15 mouse cellular contexts compared by ENCODE assay signal in the genomic region with DNA sequence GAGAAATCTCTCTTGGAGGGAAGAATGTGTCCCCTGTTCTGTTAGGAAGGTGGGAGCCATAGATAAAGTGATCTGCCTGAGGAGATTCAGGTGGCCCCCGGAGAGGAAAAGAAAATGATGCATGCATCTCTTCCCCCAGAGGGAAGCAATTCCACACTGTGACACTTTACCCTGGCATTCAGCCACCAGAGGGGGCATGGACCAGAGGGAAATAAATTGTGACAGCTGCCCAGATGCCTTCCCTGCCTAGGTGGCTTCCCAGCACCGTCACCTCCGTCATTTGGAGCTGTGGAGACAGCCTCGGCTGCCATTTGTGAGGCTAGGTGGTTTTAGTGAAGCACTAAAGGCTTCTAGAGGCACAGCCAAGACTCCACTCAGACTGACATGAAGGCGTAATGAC.
A peak's percentile ranks its signal among the peaks of the same experiment; 100 is the strongest.
DNase-seq lines count a peak whose midpoint lies in the region; ATAC-seq and TF ChIP-seq lines count a peak whose summit lies in the region.
"Had no signal": no experiment of that assay in that cellular context is flagged by ENCODE, and none has a peak within 500 bp of the region (broad histone marks: within the 10 kb centered on the region; RNA-seq: fewer than 3 reads in every experiment).

No protein-coding gene starts in this region.

- no peak for ATAC-seq in hindbrain, embryonic 12.5 days (ENCODE audit: low FRiP score)
- no peak for ATAC-seq in hindbrain, embryonic 16.5 days
- ATAC-seq in lung, postnatal 0 days: no peak
- ATAC-seq in Patski: no peak

- peak; percentile 58 for TF ChIP-seq CTCF in lung, postnatal 0 days (IDR thresholded peaks at IDR 0.05)
- no peak for TF ChIP-seq CTCF in lung, adult 2 months (IDR thresholded peaks at IDR 0.05; ENCODE audit: insufficient read depth, low read length)
- TF ChIP-seq CTCF in Patski (IDR thresholded peaks at IDR 0.05): peak; percentile 29

- H3K9ac ChIP-seq in hindbrain, embryonic 12.5 days: no peak overlapping the region
- H3K9ac ChIP-seq in hindbrain, embryonic 16.5 days (ENCODE audit: low read depth, low read length): no peak overlapping the region
- no peak overlapping the region for H3K9ac ChIP-seq in lung, postnatal 0 days (replicated peaks; ENCODE audit: low read depth)

- no peak overlapping the region for H3K4me2 ChIP-seq in hindbrain, embryonic 12.5 days (replicated peaks)
- H3K4me2 ChIP-seq in hindbrain, embryonic 16.5 days (ENCODE audit: low read length): no peak overlapping the region
- no peak overlapping the region for H3K4me2 ChIP-seq in lung, postnatal 0 days (replicated peaks; ENCODE audit: low read depth, low read length)

- H3K36me3 ChIP-seq in hindbrain, embryonic 12.5 days: no peaks in the 10 kb centered on the region
- no peaks in the 10 kb centered on the region for H3K36me3 ChIP-seq in hindbrain, embryonic 16.5 days (ENCODE audit: control insufficient read depth, insufficient read depth, low read length)
- H3K36me3 ChIP-seq in lung, postnatal 0 days (ENCODE audit: insufficient read depth, low read length): no peaks in the 10 kb centered on the region
- H3K36me3 ChIP-seq in embryonic facial prominence, embryonic 10.5 days (replicated peaks): no peaks in the 10 kb centered on the region
- H3K36me3 ChIP-seq: limb, embryonic 10.5 days had no signal

- in situ Hi-C loops in Patski (cut with MboI; ENCODE audit: low pct_unique_long_range_greater_than_20kb): no loop called here

- WGBS in hindbrain, embryonic 12.5 days: 57% methylated on average over 5 of the region's 5 CpGs
- 50% methylated on average over 5 of the region's 5 CpGs for WGBS in hindbrain, embryonic 16.5 days
- 43% methylated on average over 5 of the region's 5 CpGs for WGBS in lung, postnatal 0 days
- WGBS in lung, adult 2 months: 60% methylated on average over 5 of the region's 5 CpGs
- 65% methylated on average over 5 of the region's 5 CpGs for WGBS in embryonic facial prominence, embryonic 10.5 days

- 0 out of 2 replicates have a peak overlapping the region, but pooled peaks have one; percentile 35 for H3K27ac ChIP-seq in hindbrain, embryonic 12.5 days
- H3K27ac ChIP-seq in hindbrain, embryonic 16.5 days (ENCODE audit: low read depth, low read length): no peak overlapping the region
- H3K27ac ChIP-seq in lung, postnatal 0 days (ENCODE audit: low read length): no peak overlapping the region
- no peak overlapping the region for H3K27ac ChIP-seq in embryonic facial prominence, embryonic 10.5 days (replicated peaks)
- H3K27ac ChIP-seq: limb, embryonic 10.5 days had no signal

- H3K9me3 ChIP-seq in hindbrain, embryonic 12.5 days (replicated peaks): no peaks in the 10 kb centered on the region
- no peaks in the 10 kb centered on the region for H3K9me3 ChIP-seq in hindbrain, embryonic 16.5 days (ENCODE audit: control insufficient read depth, low read length)
- H3K9me3 ChIP-seq in lung, postnatal 0 days (ENCODE audit: low read length): no peaks in the 10 kb centered on the region
- no peaks in the 10 kb centered on the region for H3K9me3 ChIP-seq in embryonic facial prominence, embryonic 10.5 days
- H3K9me3 ChIP-seq: limb, embryonic 10.5 days had no signal

- no peak for DNase-seq in lung, postnatal 0 days (ENCODE audit: low spot score)
- no peak for DNase-seq in lung, adult 2 months
- no peak for DNase-seq in Patski (ENCODE audit: low read depth, low spot score)
- peak; percentile 23 for DNase-seq in embryonic facial prominence, embryonic 10.5 days (ENCODE audit: low spot score)
- DNase-seq in ovary, postnatal 14 days (ENCODE audit: low spot score): no peak
- DNase-seq in ovary, adult 18-20 months (ENCODE audit: low spot score): no peak
- DNase-seq: cerebellum, adult 2 months; heart, postnatal 36 days; kidney, adult 18-20 months; layer of hippocampus, postnatal 36 days; right cerebral cortex, postnatal 4 days; thymus, postnatal 36 days had no signal

- TF ChIP-seq EP300 in lung, postnatal 0 days (IDR thresholded peaks at IDR 0.05): no peak

- CTCF ChIA-PET in Patski (lab: Charles Lee): no interaction called here

- H3K4me1 ChIP-seq in hindbrain, embryonic 12.5 days: peaks cover 6% of the 10 kb centered on the region
- peaks cover 10% of the 10 kb centered on the region for H3K4me1 ChIP-seq in hindbrain, embryonic 16.5 days (ENCODE audit: control insufficient read depth, insufficient read depth, low read depth, low read length)
- H3K4me1 ChIP-seq in lung, postnatal 0 days (ENCODE audit: insufficient read depth, low read depth, low read length): no peaks in the 10 kb centered on the region
- no peaks in the 10 kb centered on the region for H3K4me1 ChIP-seq in lung, adult 2 months (ENCODE audit: control insufficient read depth, insufficient read depth, low read length)
- no peaks in the 10 kb centered on the region; the same call in 1 of the 2 replicates for H3K4me1 ChIP-seq in embryonic facial prominence, embryonic 10.5 days

- no peak for TF ChIP-seq POLR2A in lung, adult 2 months (IDR thresholded peaks at IDR 0.05; ENCODE audit: borderline replicate concordance, extremely low read depth, low read depth, low read length)

- POLR2A ChIA-PET in Patski (lab: Charles Lee): no interaction called here

- H3K4me3 ChIP-seq in hindbrain, embryonic 12.5 days: no peak overlapping the region
- no peak overlapping the region for H3K4me3 ChIP-seq in hindbrain, embryonic 16.5 days (ENCODE audit: low read length)
- H3K4me3 ChIP-seq in lung, postnatal 0 days (ENCODE audit: low read depth, low read length): no peak overlapping the region
- H3K4me3 ChIP-seq in lung, adult 2 months (replicated peaks; ENCODE audit: extremely low read depth, low read depth, low read length): no peak overlapping the region
- H3K4me3 ChIP-seq in embryonic facial prominence, embryonic 10.5 days: no peak overlapping the region
- H3K4me3 ChIP-seq: limb, embryonic 10.5 days had no signal

- H3K27me3 ChIP-seq in hindbrain, embryonic 12.5 days: no peaks in the 10 kb centered on the region
- H3K27me3 ChIP-seq in hindbrain, embryonic 16.5 days (replicated peaks; ENCODE audit: control insufficient read depth, insufficient read depth, low read length): no peaks in the 10 kb centered on the region
- no peaks in the 10 kb centered on the region for H3K27me3 ChIP-seq in lung, postnatal 0 days (replicated peaks; ENCODE audit: insufficient read depth, low read length)
- H3K27me3 ChIP-seq in Patski: no peaks in the 10 kb centered on the region
- H3K27me3 ChIP-seq in embryonic facial prominence, embryonic 10.5 days (replicated peaks; ENCODE audit: low read depth, poor library complexity, severe bottlenecking): no peaks in the 10 kb centered on the region
